Mouse (Mus musculus) embryonic fibroblast, embryonic 13.5 days (primary cell): ENCODE data around the gene Slc2a10. TPM values are rescaled to one million over a fixed set of nuclear protein-coding genes. Genes with fewer than 3 reads are reported as not detected.
A peak's percentile ranks its signal among the peaks of the same experiment; 100 is the strongest.

ENCODE experiments used
- H3K27ac ChIP-seq: 2 replicates; pipeline ENCODE4 v1.5.1; 2012; ENCODE audit warnings: low read length, control low read depth, inconsistent platforms; ENCODE audit not compliant: insufficient read depth
- H3K4me1 ChIP-seq: 2 replicates; pipeline ENCODE4 v1.6.1; 2011; ENCODE audit warnings: low read length; ENCODE audit not compliant: control insufficient read depth, insufficient read depth
- H3K4me3 ChIP-seq: 2 replicates; pipeline ENCODE4 v1.5.1; 2011; ENCODE audit warnings: mild to moderate bottlenecking, control low read depth, low read length; ENCODE audit not compliant: insufficient read depth
- CTCF ChIP-seq: IDR thresholded peaks from 2 replicates; pipeline ENCODE4 v1.5.1; 2011; ENCODE audit warnings: mild to moderate bottlenecking, control low read depth, low read length, moderate library complexity, borderline replicate concordance; ENCODE audit not compliant: insufficient read depth
- POLR2A ChIP-seq: IDR thresholded peaks from 2 replicates; pipeline ENCODE4 v1.6.1; 2011; ENCODE audit warnings: low read depth, mild to moderate bottlenecking, control low read depth, low read length, moderate library complexity
- polyA plus RNA-seq: library from polyadenylated mRNA; stranded (reverse); fragments of >200 nt; gene quantifications from 2 replicates; pipeline ENCODE4 v1.2.4, GENCODE M21; 2011; ENCODE audit warnings: low read depth; ENCODE audit not compliant: missing spikeins, insufficient read length

The Slc2a10 gene
- polyA plus RNA-seq, 1 experiment: 10.9 TPM

- Histone ChIP-seq H3K4me3 (no peak overlapping the region), H3K4me1 (no peaks in the 10 kb centered on the region), H3K27ac (no peak overlapping the region)
- TF ChIP-seq CTCF (no peak), POLR2A (no peak)
Measured at GRCm38 (mm10) chr2:165482003-165482402, 21.6 kb upstream of the Slc2a10 start.

GRCm38 (mm10) chr2:165484152-165484551 lies 19.4 kb upstream of the Slc2a10 start:
- H3K27ac ChIP-seq: no peak overlapping the region
- no peak overlapping the region for H3K4me3 ChIP-seq
- TF ChIP-seq CTCF (no peak), POLR2A (no peak)

DNA sequence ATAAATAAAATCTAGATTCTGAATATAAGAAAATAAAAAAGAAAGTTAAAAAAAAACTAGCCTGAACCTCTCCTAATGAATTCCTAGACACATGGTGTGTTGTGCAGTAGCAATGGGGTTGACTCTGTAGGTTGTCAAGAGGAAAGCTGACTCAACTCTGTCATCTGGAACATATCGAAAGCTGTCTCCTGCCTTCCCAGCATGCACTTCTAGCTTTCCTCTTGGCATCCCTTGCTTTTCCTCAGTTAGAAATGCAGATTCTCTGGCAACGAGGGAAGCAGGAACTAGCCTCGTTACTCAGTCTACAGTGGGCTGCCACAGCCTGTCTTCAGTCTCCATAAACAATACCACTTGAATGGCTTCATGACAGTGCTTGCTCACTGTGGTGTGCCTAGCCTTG lies 17.8 kb upstream of the Slc2a10 start:
- Histone ChIP-seq H3K4me3 (no peak overlapping the region), H3K4me1 (no peaks in the 10 kb centered on the region), H3K27ac (no peak overlapping the region)
- no peak for TF ChIP-seq POLR2A
- no peak for TF ChIP-seq CTCF

More at GRCm38 (mm10) chr2:165484152-165484551, 19.4 kb upstream of the Slc2a10 start:
- H3K4me1 ChIP-seq: no peaks in the 10 kb centered on the region

- no peaks in the 10 kb centered on the region for H3K4me1 ChIP-seq
- H3K4me3 ChIP-seq: no peak overlapping the region
- TF ChIP-seq CTCF: no peak
- no peak for TF ChIP-seq POLR2A
- no peak overlapping the region for H3K27ac ChIP-seq
Measured at GRCm38 (mm10) chr2:165486401-165486800, 17.2 kb upstream of the Slc2a10 start.

DNA sequence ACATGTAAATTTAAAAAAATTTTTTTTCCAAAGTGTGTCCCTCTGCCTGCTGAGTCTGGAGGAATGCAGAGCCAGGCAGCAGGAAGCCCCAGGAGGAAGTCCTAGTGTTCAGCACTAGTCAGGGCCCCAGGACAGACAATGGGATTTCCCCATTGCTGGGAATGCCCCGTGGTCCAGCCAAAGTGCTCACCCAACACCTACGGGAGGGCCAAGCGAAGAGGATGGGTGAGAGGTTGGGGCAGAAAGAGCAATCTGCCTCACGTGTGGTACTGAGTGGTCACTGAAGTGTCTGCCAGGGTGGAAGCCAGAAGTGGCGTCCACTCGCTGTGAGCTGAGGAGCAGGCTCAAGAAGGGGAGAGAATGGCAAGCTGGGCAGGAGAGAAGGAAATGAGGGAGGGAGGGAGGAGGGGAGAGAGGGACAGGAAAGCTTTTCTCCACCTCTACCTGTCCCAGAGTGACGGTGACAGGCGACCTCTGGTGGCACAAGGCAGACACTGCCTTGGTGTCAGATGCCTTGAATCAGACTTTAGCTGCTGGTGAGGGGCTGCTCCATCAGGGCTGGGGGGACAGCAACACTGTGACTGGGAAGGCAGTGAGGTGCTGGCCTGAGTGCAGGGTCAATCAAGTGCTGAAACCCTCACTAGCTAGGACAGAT lies 16.6 kb upstream of the Slc2a10 start:
- Histone ChIP-seq H3K4me1 (no peaks in the 10 kb centered on the region), H3K27ac (no peak overlapping the region), H3K4me3 (no peak overlapping the region)
- TF ChIP-seq CTCF: peak; percentile 97
- TF ChIP-seq POLR2A: no peak

GRCm38 (mm10) chr2:165492648-165493553 lies 10.7 kb upstream of the Slc2a10 start, which contains the start of gene Trp53rka:
TSS of gene Trp53rka (minus strand) at chr2:165493324.
- peak within 1 kb of the TSS; percentile 99 for H3K4me3 ChIP-seq
- TF ChIP-seq POLR2A: peak; percentile 70
- no peak for TF ChIP-seq CTCF

GRCm38 (mm10) chr2:165493587-165494210 lies 9.9 kb upstream of the Slc2a10 start:
- no peak for TF ChIP-seq CTCF
- TF ChIP-seq POLR2A: no peak
- Histone ChIP-seq H3K4me1 (no peaks in the 10 kb centered on the region), H3K27ac (no peak overlapping the region), H3K4me3 (peak overlapping the region; percentile 99)

More at GRCm38 (mm10) chr2:165492648-165493553, 10.7 kb upstream of the Slc2a10 start, which contains the start of gene Trp53rka:
- Histone ChIP-seq H3K4me1 (no peaks in the 10 kb centered on the region), H3K27ac (no peak within 1 kb of the TSS; the same call in 1 of the 2 replicates)

DNA sequence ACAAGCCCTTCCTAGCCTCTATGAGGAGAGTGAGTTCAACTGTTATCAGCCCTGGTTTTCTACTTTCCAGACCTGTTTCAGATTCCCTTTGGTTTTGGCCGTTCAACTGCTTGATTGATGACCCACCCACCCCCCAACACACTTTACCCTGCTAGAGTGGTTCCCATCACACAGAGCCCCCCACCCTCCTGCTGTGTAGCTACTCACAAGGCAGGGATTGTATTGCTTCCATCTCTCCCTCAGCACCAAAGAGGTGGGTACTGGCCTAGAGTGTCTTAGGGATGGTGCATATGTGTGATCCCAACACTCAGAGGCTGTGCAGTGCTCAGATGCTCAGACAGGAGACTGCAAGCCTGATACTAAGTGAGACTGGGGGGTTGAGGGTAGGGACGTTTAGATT lies 9.1 kb upstream of the Slc2a10 start:
- Histone ChIP-seq H3K4me1 (no peaks in the 10 kb centered on the region), H3K4me3 (no peak overlapping the region), H3K27ac (no peak overlapping the region)
- TF ChIP-seq POLR2A: no peak
- TF ChIP-seq CTCF: no peak

- no peak for TF ChIP-seq POLR2A
- TF ChIP-seq CTCF: no peak
- no peaks in the 10 kb centered on the region for H3K4me1 ChIP-seq
- no peak overlapping the region for H3K27ac ChIP-seq
Measured at GRCm38 (mm10) chr2:165496251-165496650, 7.3 kb upstream of the Slc2a10 start.

More at GRCm38 (mm10) chr2:165496251-165496650, 7.3 kb upstream of the Slc2a10 start:
- H3K4me3 ChIP-seq: no peak overlapping the region
